Mouse (Mus musculus) forebrain, embryonic 10.5 days (tissue): ENCODE results near the gene Ttll13. TPM values are rescaled to one million over a fixed set of nuclear protein-coding genes. Genes with fewer than 3 reads are reported as not detected.

Experiments used
- DNase-seq: peaks from one replicate; pipeline ENCODE4 v3.0.0-alpha.2; 2017; ENCODE audit warnings: low spot score; ENCODE audit errors: extremely low spot score
- H3K27ac ChIP-seq: fragments of 300-500 bp; sonication (generic); 2 replicates; pipeline ENCODE4 v1.5.1; 2016; ENCODE audit warnings: mild to moderate bottlenecking
- H3K27me3 ChIP-seq: fragments of 300-500 bp; sonication (generic); 2 replicates; pipeline ENCODE4 v1.6.1; 2016; ENCODE audit warnings: mild to moderate bottlenecking; ENCODE audit not compliant: poor library complexity, severe bottlenecking
- H3K36me3 ChIP-seq: fragments of 300-500 bp; sonication (generic); replicated peaks from 2 replicates; pipeline ENCODE4 v1.6.1; 2016; ENCODE audit warnings: mild to moderate bottlenecking, moderate library complexity
- H3K4me1 ChIP-seq: fragments of 300-500 bp; sonication (generic); 2 replicates; pipeline ENCODE4 v1.6.1; 2016
- H3K4me3 ChIP-seq: fragments of 300-500 bp; sonication (generic); 2 replicates; pipeline ENCODE4 v1.5.1; 2016; ENCODE audit warnings: mild to moderate bottlenecking, moderate library complexity
- H3K9me3 ChIP-seq: fragments of 300-500 bp; sonication (generic); 2 replicates; pipeline ENCODE4 v1.6.1; 2016; ENCODE audit warnings: mild to moderate bottlenecking, moderate library complexity
- WGBS: fragments of 180-500 bp; shearing (Covaris S2); methylation state at CpG from one replicate; pipeline ENCODE4 v1.1.7; 2016; 5-methylcytosine and 5-hydroxymethylcytosine counted together
- polyA plus RNA-seq: library from polyadenylated mRNA; unstranded; fragments of >200 nt; fragmentation: Nextera tagmentation; extraction: Ambion mirVana; gene quantifications from 2 replicates; pipeline ENCODE4 v1.2.1, GENCODE M21; 2016

Gene Ttll13
- polyA plus RNA-seq, 1 experiment from 2014 or later = 0.99 TPM

DNA sequence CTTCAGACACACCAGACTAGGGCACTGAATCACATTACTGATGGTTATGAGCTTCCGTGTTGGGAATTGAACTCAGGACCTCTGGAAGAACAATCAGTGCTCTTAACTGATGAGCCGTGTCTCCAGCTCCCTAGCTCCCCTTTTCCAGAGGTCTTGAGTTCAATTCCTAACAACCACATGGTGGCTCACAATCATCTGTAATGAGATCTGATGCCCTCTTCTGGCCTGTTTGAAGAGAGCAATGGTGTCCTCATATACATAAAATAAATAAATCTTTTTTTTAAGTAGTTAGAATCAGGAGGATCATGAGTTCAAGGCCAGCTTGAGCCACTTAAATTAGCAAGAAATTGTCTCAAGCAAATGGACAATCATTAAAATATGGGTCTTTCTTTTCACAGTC lies 9.8 kb downstream of the Ttll13 start:
- Histone ChIP-seq H3K36me3 (no peaks in the 10 kb centered on the region), H3K27me3 (peaks cover 40% of the 10 kb centered on the region), H3K27ac (no peak overlapping the region), H3K9me3 (no peaks in the 10 kb centered on the region), H3K4me3 (no peak overlapping the region), H3K4me1 (peaks cover 7% of the 10 kb centered on the region)
- no peak for DNase-seq
- 84% methylated on average over 2 of the region's 2 CpGs for WGBS

DNA sequence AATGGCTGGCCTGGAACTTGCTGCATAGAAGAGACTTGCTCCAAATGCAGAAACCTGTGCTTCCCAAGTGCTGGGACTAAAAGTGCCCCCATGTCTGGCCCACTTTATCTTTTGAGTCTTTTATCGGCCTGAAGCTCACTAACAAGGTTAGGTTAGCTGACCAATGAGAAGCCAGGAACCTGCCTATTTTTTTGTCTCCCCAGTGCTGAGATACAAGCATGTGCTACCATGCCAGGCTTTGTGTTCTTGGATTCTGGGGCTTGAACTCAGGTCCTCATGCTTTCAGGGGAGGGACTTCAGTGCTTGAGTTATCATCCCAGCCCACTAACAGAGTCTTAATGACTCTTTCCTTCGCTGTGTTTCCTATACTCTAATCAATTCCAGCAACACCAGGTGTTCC lies 11.5 kb downstream of the Ttll13 start:
- DNase-seq = no peak
- Histone ChIP-seq H3K4me3 (no peak overlapping the region), H3K36me3 (0 out of 2 replicates have a peak, but pooled peaks cover 2% of the 10 kb centered on the region), H3K27me3 (peaks cover 40% of the 10 kb centered on the region), H3K27ac (no peak overlapping the region), H3K4me1 (peaks cover 18% of the 10 kb centered on the region), H3K9me3 (no peaks in the 10 kb centered on the region)
- 68% methylated on average over 2 of the region's 2 CpGs for WGBS

DNA sequence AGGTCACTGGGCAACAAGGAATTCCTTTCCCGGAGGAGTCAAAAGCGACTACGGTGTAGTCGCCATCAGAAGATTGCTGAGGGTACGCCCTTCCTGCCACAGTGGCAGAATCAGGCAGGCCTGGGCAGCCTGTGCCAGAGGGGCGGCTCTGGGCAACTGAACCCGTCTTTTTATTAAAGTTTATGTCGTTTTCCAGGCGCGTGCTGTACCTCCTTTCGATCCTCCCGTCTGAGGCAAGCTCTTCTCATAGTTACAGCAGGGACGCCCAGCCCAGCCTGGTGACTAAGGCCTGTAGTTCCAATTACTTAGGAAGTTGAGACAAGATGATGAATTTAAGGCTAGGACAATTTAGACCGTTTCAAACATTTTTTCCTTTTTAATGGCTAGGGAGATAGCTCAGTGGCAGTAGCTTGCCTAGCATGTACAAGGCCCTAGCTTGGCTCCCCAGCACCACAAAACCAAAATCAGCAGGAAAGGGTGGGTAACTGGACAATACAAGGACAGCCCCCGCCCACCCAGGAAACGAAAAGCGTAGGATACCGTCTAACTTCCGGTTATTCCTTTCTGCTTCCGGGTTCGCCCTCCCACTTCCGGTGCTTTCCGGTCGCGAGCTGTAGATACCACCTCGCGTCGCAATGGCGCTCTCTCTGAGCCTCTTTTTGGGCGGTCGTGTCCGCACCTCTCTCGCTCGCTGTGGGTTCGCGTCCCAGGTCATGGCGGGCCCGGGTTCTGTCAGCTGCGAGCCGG lies 14.6 kb downstream of the Ttll13 start, which contains the start of gene Ngrn:
Gene Ngrn, plus strand, starts transcription at position 591 of the 747 bp plus-strand sequence.
- Histone ChIP-seq H3K9me3 (no peaks in the 10 kb centered on the region), H3K27me3 (peaks cover 34% of the 10 kb centered on the region), H3K27ac (peak within 1 kb of the TSS; percentile 90), H3K4me1 (peaks cover 18% of the 10 kb centered on the region), H3K4me3 (peak within 1 kb of the TSS; percentile 96), H3K36me3 (peaks cover 31% of the 10 kb centered on the region)
- 27% methylated on average over 40 of the region's 40 CpGs for WGBS
- peak; percentile 90 for DNase-seq

DNA sequence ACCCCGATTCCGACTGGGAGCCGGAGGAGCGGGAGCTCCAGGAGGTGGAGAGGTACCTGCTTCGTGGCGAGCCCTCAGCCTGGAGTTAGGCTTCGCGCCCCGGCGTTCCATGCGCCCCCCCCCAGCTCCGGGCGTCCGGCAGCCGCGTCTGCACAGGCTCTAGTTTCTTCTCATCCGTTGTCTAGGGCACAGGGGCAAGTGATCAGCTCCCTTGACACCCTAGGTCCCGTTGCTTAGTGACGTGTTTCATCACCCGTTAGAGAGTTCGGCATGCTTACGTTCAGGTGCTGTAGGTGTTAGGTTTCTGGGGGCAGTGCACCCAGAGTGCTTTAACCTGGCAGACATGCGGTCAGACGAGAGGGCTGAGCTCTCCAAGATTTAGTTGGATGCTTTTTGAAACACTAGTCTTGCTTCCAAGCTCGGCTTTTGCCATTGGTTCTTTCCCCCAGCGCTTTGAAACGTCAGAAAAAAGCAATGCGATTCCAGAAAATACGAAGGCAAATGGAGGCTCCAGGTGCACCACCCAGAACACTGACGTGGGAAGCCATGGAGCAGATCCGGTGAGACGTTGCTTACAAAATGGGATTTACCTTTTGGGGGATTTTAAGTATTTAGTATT lies 15.3 kb downstream of the Ttll13 start:
- WGBS = 2% methylated on average over 32 of the region's 32 CpGs
- peaks cover 33% of the 10 kb centered on the region for H3K27me3 ChIP-seq
- no peaks in the 10 kb centered on the region for H3K9me3 ChIP-seq
- peaks cover 18% of the 10 kb centered on the region for H3K4me1 ChIP-seq
- H3K36me3 ChIP-seq = peaks cover 38% of the 10 kb centered on the region
- peak overlapping the region; percentile 90 for H3K27ac ChIP-seq
- H3K4me3 ChIP-seq = peak overlapping the region; percentile 96
- no peak for DNase-seq

DNA sequence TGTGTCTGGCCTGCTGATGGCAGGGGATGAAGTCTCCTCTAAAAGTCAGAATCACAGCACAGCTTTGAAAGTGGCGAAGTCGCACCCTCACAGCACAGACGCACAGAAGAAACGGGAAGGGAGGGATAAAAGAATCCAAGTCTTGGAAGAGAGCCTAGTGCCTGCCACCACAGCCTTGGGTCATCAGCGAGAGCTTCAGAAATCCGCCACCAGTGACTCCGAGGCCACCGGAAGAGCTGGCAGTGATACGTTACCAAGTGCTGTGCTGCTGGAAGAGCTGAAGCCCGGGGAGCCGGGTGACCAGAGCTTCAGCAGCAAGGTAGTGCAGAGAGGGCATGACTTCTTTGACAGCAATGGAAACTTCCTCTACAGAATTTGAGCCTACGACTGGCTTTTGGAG lies 18.4 kb downstream of the Ttll13 start:
- H3K27me3 ChIP-seq = peaks cover 5% of the 10 kb centered on the region
- peaks cover 29% of the 10 kb centered on the region for H3K4me1 ChIP-seq
- DNase-seq = no peak
- H3K9me3 ChIP-seq = no peaks in the 10 kb centered on the region
- WGBS = 93% methylated on average over 12 of the region's 12 CpGs
- peaks cover 48% of the 10 kb centered on the region for H3K36me3 ChIP-seq
- H3K4me3 ChIP-seq = no peak overlapping the region
- H3K27ac ChIP-seq = no peak overlapping the region

DNA sequence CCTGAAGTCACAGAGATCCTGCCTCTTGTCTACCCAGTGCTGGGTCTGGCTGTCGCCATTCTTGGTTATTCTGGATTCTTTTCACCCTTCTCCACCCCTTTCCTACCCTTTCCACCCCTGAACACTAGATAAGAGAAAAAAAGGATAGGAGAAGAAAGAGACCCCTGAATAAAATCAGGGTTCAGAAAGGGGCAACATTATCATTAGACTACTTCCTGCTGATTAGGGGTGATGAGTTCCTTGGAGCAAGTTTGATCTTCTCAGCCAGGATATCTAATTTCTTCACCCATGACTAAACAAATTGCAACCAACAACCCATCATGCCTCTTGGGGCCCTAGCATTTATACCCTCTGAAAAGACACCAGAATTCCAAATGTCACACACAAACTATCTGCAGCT lies 21.6 kb downstream of the Ttll13 start:
- Histone ChIP-seq H3K4me3 (no peak overlapping the region), H3K9me3 (no peaks in the 10 kb centered on the region), H3K4me1 (peaks cover 27% of the 10 kb centered on the region), H3K36me3 (peaks cover 55% of the 10 kb centered on the region), H3K27ac (no peak overlapping the region), H3K27me3 (no peaks in the 10 kb centered on the region)
- DNase-seq = no peak
- 62% methylated on average over 1 of the region's 1 CpGs for WGBS

DNA sequence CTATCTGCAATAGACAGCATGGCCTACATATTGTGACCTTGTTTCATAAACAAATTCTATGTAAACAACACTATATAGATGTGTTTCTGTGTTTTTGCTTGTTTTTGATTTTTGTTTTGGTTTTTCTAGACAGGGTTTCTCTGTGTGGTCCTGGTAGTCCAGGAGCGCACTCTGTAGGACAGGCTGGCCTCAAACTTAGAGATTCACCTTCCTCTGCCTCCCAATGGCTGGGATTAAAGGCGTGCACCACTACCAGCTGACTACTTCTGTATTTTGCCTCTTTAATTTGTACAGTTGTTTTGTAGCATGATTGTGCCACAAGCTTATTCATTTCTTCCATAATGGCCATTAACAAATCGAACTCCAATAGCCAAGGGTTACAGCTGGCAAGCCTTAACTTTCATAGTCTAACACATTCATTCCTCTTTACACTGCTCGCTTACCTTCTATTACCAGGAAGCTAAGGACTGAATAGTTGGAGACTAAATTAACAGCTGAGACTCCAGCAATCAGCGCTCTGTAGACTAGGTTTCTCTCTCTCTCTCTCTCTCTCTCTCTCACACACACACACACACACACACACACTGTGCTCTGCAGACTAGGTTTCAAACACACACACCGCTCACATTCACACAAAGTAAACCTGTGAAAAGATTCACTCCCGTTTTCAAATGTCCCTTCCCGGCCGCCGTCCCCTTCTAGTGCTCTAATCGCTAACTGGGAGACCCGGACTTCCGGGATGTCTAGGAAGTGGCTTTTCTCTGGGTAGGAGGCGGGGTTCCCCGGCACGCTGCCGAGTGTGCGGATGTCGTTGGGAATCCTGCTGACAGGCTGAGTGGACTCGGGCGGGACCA lies 22.9 kb downstream of the Ttll13 start, which contains the start of gene Vps33b:
Gene Vps33b, plus strand, starts transcription at position 753 of the 854 bp plus-strand sequence.
- WGBS = 4% methylated on average over 21 of the region's 21 CpGs
- H3K36me3 ChIP-seq = peaks cover 57% of the 10 kb centered on the region
- peaks cover 27% of the 10 kb centered on the region for H3K4me1 ChIP-seq
- peak within 1 kb of the TSS; percentile 93 for H3K4me3 ChIP-seq
- peak within 1 kb of the TSS; percentile 86 for H3K27ac ChIP-seq
- H3K9me3 ChIP-seq = peaks cover 8% of the 10 kb centered on the region
- H3K27me3 ChIP-seq = no peaks in the 10 kb centered on the region
- DNase-seq = peak; percentile 95

DNA sequence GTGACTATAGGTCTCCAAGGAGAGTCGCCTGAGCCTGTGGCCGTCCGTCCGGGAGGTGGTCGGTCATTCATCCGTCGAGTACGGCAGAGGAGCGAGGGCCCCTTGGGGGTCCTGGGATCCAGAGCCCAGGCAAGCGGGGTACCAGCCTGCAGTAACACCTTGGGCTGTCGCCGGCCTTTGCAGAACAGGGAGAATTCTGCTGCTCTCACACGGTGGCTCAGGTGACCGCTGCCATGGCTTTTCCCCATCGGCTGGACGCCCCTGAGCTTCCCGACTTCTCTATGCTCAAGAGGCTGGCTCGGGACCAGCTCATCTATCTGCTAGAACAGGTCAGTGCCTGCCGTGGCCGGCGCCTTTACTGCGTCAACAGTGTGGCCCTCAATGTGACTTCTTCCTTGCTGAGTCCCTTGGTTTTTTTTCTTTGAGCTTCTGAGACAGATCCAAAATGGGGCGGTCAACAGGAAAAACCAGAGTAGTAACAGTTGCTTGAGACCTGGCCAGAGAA lies 23.6 kb downstream of the Ttll13 start:
- Histone ChIP-seq H3K27ac (peak overlapping the region; percentile 86), H3K36me3 (peaks cover 57% of the 10 kb centered on the region)

DNA sequence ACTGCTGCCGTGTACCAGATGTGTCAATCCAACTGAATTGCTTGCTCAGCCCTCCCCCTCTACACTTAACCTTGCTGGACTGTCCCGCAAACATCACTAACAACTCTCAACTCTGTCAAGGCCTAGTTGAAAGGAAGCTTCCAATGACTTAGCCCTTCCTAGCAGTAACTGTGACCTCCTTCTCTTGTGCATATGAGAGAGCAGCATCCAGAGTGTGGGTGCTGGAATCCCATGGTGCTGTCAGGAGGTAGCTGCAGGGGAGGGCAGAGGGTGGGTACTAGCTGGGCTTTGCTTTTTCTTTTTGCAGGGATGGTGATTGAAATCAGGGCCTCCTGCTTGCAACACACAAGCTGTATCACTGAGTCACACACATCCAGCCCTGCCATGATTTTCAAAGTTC lies 27.3 kb downstream of the Ttll13 start:
- 85% methylated on average over 2 of the region's 2 CpGs for WGBS
- peaks cover 64% of the 10 kb centered on the region for H3K36me3 ChIP-seq
- H3K4me1 ChIP-seq = peaks cover 24% of the 10 kb centered on the region
- H3K27me3 ChIP-seq = no peaks in the 10 kb centered on the region
- H3K4me3 ChIP-seq = no peak overlapping the region
- H3K9me3 ChIP-seq = peaks cover 20% of the 10 kb centered on the region
- no peak for DNase-seq
- no peak overlapping the region for H3K27ac ChIP-seq

More for the DNA sequence above, 23.6 kb downstream of the Ttll13 start:
- no peaks in the 10 kb centered on the region for H3K27me3 ChIP-seq
- peak overlapping the region; percentile 93 for H3K4me3 ChIP-seq
- under 1% methylated on average over 23 of the region's 23 CpGs for WGBS
- DNase-seq = no peak
- peaks cover 14% of the 10 kb centered on the region for H3K9me3 ChIP-seq
- peaks cover 27% of the 10 kb centered on the region for H3K4me1 ChIP-seq

DNA sequence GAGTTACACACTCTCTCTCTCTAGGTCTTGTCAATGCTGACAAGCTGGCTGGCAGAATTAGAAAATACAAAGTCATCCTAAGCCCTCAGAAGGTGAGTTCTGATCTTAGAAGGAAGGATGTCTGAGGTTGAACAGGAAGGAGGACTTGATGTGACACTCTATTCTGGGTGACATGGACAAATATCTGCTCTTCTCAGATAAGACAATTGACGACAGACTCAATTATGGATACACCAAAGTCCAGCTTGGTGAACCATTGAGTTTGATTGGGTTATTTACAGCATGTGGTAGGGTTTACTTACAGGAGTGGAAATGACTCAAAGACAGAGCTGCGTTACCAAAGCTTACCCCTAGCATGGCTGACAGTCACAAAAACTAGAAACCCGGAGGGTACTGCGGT lies 30.2 kb downstream of the Ttll13 start:
- Histone ChIP-seq H3K27ac (no peak overlapping the region), H3K36me3 (peaks cover 85% of the 10 kb centered on the region), H3K9me3 (peaks cover 20% of the 10 kb centered on the region), H3K27me3 (no peaks in the 10 kb centered on the region), H3K4me3 (no peak overlapping the region), H3K4me1 (no peaks in the 10 kb centered on the region)
- no peak for DNase-seq
- 94% methylated on average over 4 of the region's 4 CpGs for WGBS

DNA sequence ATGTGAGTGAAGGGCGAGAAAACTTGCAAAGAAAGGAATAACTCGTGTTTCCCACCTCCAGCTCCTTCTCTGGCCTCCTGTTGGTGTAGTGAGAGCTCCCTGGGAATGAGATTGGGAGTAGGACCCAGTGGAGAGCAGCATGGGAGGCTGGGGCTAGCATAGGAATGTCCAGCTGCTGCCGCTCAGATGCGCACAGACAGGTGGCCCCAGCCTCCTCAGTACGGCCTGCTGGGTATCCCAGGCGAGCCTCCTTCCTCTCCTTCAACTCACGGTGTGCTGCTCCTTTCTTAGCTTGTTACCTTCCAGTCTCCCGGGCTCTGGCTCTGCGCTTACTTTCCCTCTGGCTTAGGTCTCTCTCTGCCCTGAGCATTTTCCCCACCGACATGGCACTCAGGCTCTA lies 33.9 kb downstream of the Ttll13 start:
- H3K4me3 ChIP-seq = no peak overlapping the region
- 83% methylated on average over 10 of the region's 10 CpGs for WGBS
- H3K27me3 ChIP-seq = no peaks in the 10 kb centered on the region
- H3K9me3 ChIP-seq = peaks cover 3% of the 10 kb centered on the region
- no peaks in the 10 kb centered on the region for H3K4me1 ChIP-seq
- H3K36me3 ChIP-seq = peaks cover 78% of the 10 kb centered on the region
- H3K27ac ChIP-seq = no peak overlapping the region
- no peak for DNase-seq

DNA sequence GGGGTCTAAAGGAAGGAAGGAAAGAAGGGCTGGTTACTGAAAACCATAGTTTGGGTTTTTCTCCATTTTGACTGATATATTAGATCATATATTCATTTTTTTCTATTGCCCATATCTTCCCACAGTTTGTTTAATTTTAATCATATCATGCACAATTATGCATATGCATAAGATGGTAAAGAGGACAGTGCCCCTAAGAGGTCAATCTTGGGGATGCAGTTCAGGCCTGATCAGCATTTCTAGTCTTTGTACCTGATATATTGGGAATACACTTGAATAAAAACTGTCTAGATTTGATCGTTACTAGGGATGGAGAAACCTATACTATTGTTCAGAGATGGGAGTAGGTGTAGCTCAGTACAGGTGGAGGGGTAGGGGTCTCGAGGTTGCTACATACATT lies 34.8 kb downstream of the Ttll13 start:
- H3K36me3 ChIP-seq = peaks cover 80% of the 10 kb centered on the region
- WGBS = 91% methylated on average over 2 of the region's 2 CpGs
- no peak overlapping the region for H3K4me3 ChIP-seq
- H3K27ac ChIP-seq = no peak overlapping the region
- no peaks in the 10 kb centered on the region for H3K27me3 ChIP-seq
- no peaks in the 10 kb centered on the region for H3K9me3 ChIP-seq
- H3K4me1 ChIP-seq = no peaks in the 10 kb centered on the region
- DNase-seq = no peak
